Mouse (Mus musculus) layer of hippocampus, adult 11-12 months (tissue): ENCODE measurements at regions not wholly inside any gene's neighbourhood (a gene's known extent, or its start where the extent isn't known, plus 50 kb on each side); places are given as distances from the start of the nearest gene placed in this dataset.

ENCODE experiments used
- DNase-seq: peaks from one replicate; pipeline ENCODE4 v3.0.0; 2022; ENCODE audit warnings: low spot score

- DNase-seq = no peak
Measured at GRCm38 (mm10) chr3:134610244-134610643, 218.6 kb upstream of the Tacr3 start.

DNA sequence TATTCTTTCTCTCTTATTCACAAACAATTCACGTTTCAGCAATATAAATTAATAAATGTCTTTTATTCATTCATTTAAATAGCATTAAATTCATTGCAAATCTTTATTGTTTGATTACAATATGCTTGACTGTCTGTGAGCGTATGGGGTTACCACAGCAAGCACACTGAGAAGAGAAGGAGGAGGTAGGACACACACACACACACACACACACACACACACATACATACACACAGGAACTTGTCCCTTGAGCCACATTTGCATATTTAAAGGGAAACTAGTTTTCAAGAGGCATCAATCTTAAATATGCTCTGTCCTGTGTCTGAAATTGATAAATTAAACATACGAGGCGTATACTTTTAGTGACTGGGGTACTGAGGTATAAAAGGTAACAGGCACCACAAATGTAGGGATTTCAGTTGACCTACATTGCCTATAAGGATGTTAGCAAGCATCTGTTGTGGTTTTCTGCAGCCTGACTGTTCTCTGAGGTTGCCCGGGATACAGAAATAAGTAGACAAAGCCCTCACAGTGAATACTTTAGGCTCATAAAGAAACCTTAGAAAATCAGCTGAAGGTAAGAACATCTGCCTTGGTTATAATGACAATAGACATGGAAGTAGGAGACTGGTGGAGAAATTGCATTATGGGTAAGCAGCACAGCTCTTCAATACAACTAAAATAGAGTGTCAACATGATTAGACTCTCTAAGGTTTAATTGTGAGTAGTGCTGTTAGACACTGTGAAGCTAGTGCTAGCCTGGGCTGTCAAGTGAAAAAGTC lies 217.1 kb upstream of the Tacr3 start:
- DNase-seq = no peak

DNA sequence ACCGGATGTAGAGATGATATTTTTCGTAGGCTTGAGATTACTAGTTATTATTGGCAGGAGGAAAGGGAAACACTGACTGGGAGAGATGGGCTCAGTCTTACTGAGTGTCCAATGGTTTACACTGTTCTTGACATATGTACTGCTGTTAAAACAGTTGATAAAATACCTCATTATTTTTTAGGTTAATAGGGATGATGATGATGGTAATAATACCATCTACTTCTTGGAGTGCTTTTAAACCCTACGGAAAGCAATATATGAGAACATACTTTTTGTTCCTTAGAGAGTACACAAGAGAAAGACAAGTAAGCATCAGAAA lies 216.6 kb upstream of the Tacr3 start:
- DNase-seq = no peak

GRCm38 (mm10) chr3:134629166-134630134 lies 199.4 kb upstream of the Tacr3 start:
- DNase-seq = peak; percentile 7

DNA sequence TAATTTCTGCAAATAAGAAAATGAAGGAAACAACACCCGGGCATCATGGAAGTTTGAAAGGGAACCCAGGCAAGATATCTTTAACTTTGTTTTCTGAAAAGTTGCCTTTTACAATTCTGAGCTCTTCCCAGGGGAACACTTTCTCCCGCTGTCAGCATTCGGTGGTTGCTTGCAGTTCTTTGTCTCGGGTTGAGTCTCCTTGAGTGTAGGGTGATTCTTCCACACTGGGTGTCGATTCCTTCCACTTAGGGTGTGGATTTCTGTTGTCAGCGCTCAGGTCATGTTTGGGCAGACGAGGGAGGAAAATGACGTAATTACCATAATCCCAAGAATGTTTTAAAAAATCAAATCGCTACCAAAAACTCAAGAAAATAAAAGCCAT lies 198.7 kb upstream of the Tacr3 start:
- no peak for DNase-seq

- DNase-seq = no peak
Measured at GRCm38 (mm10) chr3:134648727-134649445, 179.9 kb upstream of the Tacr3 start.

- peak; percentile 31 for DNase-seq
Measured at GRCm38 (mm10) chr3:134654051-134654450, 174.8 kb upstream of the Tacr3 start.

DNA sequence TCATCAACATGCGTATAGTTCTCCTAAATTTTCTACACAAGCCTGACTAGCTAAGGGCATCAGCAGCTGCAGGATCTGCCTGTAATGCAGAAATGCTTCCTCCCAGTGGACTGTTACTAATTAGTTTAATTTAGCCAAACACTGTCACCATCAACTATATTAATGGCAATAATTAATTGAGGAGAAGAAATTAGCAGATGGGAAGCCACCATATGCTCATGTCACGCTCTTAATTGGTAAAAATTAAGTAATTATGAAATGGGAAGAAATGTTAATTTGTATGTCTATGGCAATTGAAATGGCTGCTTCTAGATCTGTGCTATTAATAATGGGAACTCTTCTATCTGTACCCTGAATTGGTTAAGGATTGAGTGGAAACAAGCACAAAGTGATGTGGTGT lies 133.9 kb upstream of the Tacr3 start:
- DNase-seq = no peak

- no peak for DNase-seq
Measured at GRCm38 (mm10) chr3:134718620-134719019, 110.2 kb upstream of the Tacr3 start.

- DNase-seq = no peak
Measured at GRCm38 (mm10) chr3:134735684-134736083, 93.1 kb upstream of the Tacr3 start.

DNA sequence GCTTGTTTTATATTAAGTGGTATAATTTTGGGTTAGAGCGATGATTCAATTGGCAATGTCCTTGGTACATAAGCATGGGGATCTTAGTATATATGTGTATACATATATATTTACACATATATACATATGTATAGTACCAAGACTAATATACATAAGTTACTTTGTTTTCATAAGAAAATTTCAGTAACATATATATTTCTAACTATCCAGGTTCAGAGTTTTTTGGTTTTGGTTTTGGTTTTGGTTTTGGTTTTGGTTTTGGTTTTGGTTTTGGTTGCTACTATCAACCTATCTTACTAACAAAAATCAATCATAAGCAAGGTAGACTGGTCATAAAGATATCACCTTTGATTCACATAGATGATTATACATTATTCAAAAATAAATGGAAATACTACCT lies 67.7 kb upstream of the Tacr3 start:
- DNase-seq = no peak

- no peak for DNase-seq
Measured at GRCm38 (mm10) chr3:134763264-134763936, 65.4 kb upstream of the Tacr3 start.
